Mouse (Mus musculus) forebrain, embryonic 16.5 days (tissue): ENCODE results near the gene Gm11563. TPM values are rescaled to one million over a fixed set of nuclear protein-coding genes. Genes with fewer than 3 reads are reported as not detected.
"Not testable (repeated sequence)": the region's sequence is repeated elsewhere in the genome, so short reads cannot be mapped to it uniquely, and the experiment has no call there.

ENCODE experiments used
- ATAC-seq: fragments of 200-750 bp; cut with Nextera tagmentation; 2 replicates; pipeline ENCODE4 v1.8.0; 2017; ENCODE audit warnings: mild to moderate bottlenecking, moderate library complexity
- H3K27ac ChIP-seq: fragments of 300-500 bp; sonication (generic); 2 replicates; pipeline ENCODE4 v1.5.1; 2014; ENCODE audit warnings: low read length, control low read depth
- H3K27me3 ChIP-seq: fragments of 300-500 bp; sonication (generic); replicated peaks from 2 replicates; pipeline ENCODE4 v1.6.1; 2014; ENCODE audit warnings: low read length; ENCODE audit not compliant: control insufficient read depth, insufficient read depth
- H3K36me3 ChIP-seq: fragments of 300-500 bp; sonication (generic); 2 replicates; pipeline ENCODE4 v1.6.1; 2014; ENCODE audit not compliant: control insufficient read depth, insufficient read depth
- H3K4me1 ChIP-seq: fragments of 300-500 bp; sonication (generic); replicated peaks from 2 replicates; pipeline ENCODE4 v1.6.1; 2014; ENCODE audit warnings: low read length; ENCODE audit not compliant: control insufficient read depth, insufficient read depth
- H3K4me2 ChIP-seq: fragments of 300-500 bp; sonication (generic); 2 replicates; pipeline ENCODE4 v1.6.1; 2014; ENCODE audit warnings: mild to moderate bottlenecking, low read length, control low read depth
- H3K4me3 ChIP-seq: fragments of 300-500 bp; sonication (generic); replicated peaks from 2 replicates; pipeline ENCODE4 v1.5.1; 2014; ENCODE audit warnings: mild to moderate bottlenecking, low read length, control low read depth
- H3K9ac ChIP-seq: fragments of 300-500 bp; sonication (generic); replicated peaks from 2 replicates; pipeline ENCODE4 v1.6.1; 2014; ENCODE audit warnings: low read depth, low read length, control low read depth
- H3K9me3 ChIP-seq: fragments of 300-500 bp; sonication (generic); 2 replicates; pipeline ENCODE4 v1.6.1; 2016; ENCODE audit warnings: low read length; ENCODE audit not compliant: control insufficient read depth
- WGBS: fragments of 180-500 bp; shearing (Covaris S2); extraction: QIAGEN DNeasy Blood & Tissue Kit; methylation state at CpG from one replicate; pipeline ENCODE4 v1.1.7; 2014; 5-methylcytosine and 5-hydroxymethylcytosine counted together
- polyA plus RNA-seq: library from polyadenylated mRNA; unstranded; fragments of >200 nt; fragmentation: Nextera tagmentation; extraction: Ambion mirVana; gene quantifications from 2 replicates; pipeline ENCODE4 v1.2.1, GENCODE M21; 2015

The Gm11563 gene
- polyA plus RNA-seq, 1 experiment from 2014 or later = not detected

DNA sequence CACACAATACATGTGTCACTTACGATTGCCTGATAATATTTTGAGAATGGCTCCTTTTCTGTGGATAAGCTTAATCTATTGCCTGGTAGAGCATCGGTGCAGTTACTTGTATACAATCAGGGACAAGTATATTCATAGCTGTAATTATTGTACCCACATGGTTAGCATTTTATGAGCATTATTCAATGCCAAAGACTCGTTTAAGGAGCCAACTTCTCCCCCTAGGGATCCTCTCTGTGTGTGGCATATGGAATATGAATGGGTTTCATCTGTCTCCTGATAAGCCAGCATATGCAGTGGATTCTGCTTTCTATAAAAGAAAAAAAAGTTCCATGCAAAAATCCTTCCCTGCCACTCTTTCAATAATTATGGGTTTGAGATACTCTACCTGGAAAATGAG lies 14.4 kb downstream of the Gm11563 start:
- H3K4me3 ChIP-seq = no peak overlapping the region
- H3K27ac ChIP-seq = no peak overlapping the region
- H3K9me3 ChIP-seq = no peaks in the 10 kb centered on the region
- ATAC-seq = peak; percentile 58
- H3K36me3 ChIP-seq = no peaks in the 10 kb centered on the region
- no peak overlapping the region for H3K4me2 ChIP-seq
- H3K9ac ChIP-seq = no peak overlapping the region
- whole genome bisulfite sequencing = 50% methylated on average over 3 of the region's 3 CpGs
- H3K4me1 ChIP-seq = no peaks in the 10 kb centered on the region
- H3K27me3 ChIP-seq = no peaks in the 10 kb centered on the region

DNA sequence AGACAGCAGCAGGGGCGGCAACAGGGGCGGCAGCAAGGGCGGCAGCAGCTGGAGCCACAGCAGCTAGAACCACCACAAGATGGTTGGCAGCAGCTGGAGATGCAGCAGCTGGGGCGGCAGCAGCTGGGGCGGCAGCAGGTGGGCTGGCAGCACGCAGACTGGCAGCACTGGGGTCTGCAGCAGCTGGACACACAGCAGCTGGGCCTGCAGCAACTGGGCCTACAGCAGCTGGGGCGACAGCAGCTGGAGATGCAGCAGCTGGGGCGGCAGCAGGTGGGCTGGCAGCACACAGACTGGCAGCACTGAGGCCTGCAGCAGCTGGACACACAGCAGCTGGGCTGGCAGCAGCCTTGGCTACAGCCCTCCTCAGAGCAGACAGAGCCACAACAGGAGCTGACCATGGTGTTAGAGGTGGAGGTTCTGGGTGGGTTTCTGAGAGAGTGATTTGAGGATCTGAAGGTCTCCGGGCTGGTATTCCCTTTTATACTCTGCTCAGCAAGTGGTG lies 15.1 kb downstream of the Gm11563 start, which contains the start of gene Krtap4-7:
Krtap4-7 (minus strand) TSS at position 455 of the 505 bp plus-strand sequence.
- not testable (repeated sequence) for H3K36me3 ChIP-seq, H3K4me1 ChIP-seq, ATAC-seq, H3K4me3 ChIP-seq, H3K9me3 ChIP-seq, H3K4me2 ChIP-seq, H3K9ac ChIP-seq, H3K27ac ChIP-seq, H3K27me3 ChIP-seq
- 86% methylated on average over 9 of the region's 9 CpGs for WGBS

DNA sequence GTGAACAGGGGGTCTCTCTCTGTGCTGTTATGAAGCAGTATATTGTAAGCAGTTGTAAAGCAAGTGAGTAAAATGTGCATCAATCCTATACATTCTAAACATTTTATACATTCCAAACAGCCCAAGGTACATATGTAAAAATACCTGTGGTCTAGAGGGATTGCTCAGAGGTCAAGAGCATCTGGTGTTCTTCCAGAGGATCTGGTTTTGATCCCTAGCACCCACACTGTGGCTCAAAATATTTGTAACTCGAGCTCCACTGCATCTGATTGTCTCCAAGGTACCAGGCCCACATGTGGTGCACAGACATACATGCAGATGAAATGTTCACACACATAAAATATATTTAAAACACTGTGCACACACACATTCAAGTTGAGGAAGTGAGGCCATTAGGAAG lies 17.8 kb downstream of the Gm11563 start:
- Histone ChIP-seq H3K4me3 (no peak overlapping the region), H3K4me2 (no peak overlapping the region), H3K36me3 (no peaks in the 10 kb centered on the region), H3K4me1 (no peaks in the 10 kb centered on the region), H3K9ac (no peak overlapping the region), H3K27ac (no peak overlapping the region), H3K9me3 (no peaks in the 10 kb centered on the region), H3K27me3 (no peaks in the 10 kb centered on the region)
- WGBS = 53% methylated on average over 1 of the region's 1 CpGs
- no peak for ATAC-seq

DNA sequence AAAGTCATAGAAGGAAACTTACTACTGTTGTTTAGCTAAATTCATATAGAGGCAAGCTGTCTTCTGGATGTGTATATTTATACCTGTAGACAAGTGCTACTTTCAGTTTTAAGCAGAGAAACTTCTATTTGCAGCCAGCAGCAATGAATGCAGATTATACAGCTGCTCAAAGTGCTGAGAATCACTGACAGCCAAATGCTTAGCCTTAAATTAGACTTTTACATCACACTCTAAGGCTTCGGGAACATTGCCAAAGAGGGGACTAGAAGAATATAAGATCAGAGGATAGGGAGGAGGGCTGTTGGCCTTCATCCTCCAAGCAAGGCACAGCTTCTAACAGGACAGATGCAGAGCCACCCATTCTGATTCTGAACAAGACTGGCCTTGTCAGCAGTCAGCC lies 21.7 kb downstream of the Gm11563 start:
- no peak overlapping the region for H3K27ac ChIP-seq
- H3K9ac ChIP-seq = no peak overlapping the region
- H3K4me2 ChIP-seq = no peak overlapping the region
- H3K4me3 ChIP-seq = no peak overlapping the region
- no peaks in the 10 kb centered on the region for H3K9me3 ChIP-seq
- H3K27me3 ChIP-seq = no peaks in the 10 kb centered on the region
- H3K4me1 ChIP-seq = no peaks in the 10 kb centered on the region
- H3K36me3 ChIP-seq = no peaks in the 10 kb centered on the region
- 68% methylated on average over 1 of the region's 1 CpGs for WGBS
- no peak for ATAC-seq

DNA sequence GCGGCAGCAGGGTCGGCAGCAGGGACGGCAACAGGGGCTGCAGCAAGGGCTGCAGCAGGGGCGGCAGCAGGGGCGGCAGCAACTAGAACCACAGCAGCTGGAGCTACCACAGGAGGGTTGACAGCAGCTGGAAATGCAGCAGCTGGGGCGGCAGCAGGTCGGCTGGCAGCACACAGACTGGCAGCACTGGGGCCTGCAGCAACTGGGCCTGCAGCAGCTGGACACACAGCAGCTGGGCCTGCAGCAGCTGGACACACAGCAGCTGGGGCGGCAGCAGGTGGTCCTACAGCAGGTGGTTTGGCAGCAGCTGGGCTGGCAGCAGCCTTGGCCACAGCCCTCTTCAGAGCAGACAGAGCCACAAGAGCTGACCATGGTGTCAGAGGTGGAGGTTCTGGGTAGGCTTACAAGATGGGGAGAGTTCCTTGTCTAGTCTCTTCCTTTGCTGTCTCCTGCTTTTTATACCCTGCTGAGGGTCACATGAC lies 24.1 kb downstream of the Gm11563 start, which contains the start of gene Krtap4-2:
Krtap4-2 (minus strand) TSS at position 432 of the 482 bp plus-strand sequence.
- Histone ChIP-seq H3K27me3 (no peaks in the 10 kb centered on the region), H3K4me3 (no peak within 1 kb of the TSS), H3K4me1 (no peaks in the 10 kb centered on the region), H3K27ac (no peak within 1 kb of the TSS), H3K36me3 (no peaks in the 10 kb centered on the region), H3K9me3 (no peaks in the 10 kb centered on the region), H3K4me2 (no peak within 1 kb of the TSS), H3K9ac (no peak within 1 kb of the TSS)
- WGBS = 38% methylated on average over 8 of the region's 8 CpGs
- no peak for ATAC-seq

DNA sequence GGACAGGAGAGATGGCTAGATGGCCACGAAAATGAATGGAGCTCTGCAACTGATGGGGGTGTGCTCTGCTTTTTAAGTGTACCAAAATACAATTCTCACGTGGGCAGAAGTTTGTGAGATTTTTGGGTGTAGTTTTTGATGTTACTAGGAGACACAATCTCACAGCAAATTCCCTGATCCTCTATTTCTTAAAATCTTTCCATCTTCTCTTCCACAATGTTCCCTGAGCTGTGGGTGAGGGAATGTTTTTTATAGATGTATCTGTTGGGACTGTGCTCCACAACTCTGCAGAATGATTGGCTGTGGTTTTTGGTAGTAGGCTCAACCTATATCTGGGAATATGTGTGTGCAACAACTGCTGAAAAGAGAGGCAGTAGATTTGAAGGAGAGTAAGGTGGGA lies 25.5 kb downstream of the Gm11563 start:
- WGBS = 78% methylated on average over 2 of the region's 2 CpGs
- H3K36me3 ChIP-seq = no peaks in the 10 kb centered on the region
- no peak overlapping the region for H3K4me2 ChIP-seq
- no peak overlapping the region for H3K27ac ChIP-seq
- H3K4me1 ChIP-seq = no peaks in the 10 kb centered on the region
- no peaks in the 10 kb centered on the region for H3K27me3 ChIP-seq
- H3K4me3 ChIP-seq = no peak overlapping the region
- ATAC-seq = no peak
- H3K9ac ChIP-seq = no peak overlapping the region
- no peaks in the 10 kb centered on the region for H3K9me3 ChIP-seq

DNA sequence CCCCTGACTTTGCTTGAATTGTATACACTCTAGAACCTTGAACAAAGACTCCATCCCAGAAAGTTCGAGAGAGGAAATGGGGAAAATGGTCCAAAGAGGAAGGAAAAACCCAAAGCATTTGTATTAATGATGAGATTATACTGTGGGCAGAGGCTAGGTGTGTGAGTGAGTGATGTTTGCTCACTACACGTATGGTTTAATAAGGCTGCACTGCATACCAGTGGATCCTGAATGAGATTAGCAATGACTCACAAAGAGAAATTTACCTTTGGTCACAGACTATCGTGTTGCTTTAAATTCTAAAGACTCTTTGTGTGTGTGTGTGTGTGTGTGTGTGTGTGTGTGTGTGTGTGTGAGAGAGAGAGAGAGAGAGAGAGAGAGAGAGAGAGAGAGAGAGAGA lies 27.9 kb downstream of the Gm11563 start:
- no peak overlapping the region for H3K9ac ChIP-seq
- WGBS = 70% methylated on average over 3 of the region's 3 CpGs
- no peak for ATAC-seq

DNA sequence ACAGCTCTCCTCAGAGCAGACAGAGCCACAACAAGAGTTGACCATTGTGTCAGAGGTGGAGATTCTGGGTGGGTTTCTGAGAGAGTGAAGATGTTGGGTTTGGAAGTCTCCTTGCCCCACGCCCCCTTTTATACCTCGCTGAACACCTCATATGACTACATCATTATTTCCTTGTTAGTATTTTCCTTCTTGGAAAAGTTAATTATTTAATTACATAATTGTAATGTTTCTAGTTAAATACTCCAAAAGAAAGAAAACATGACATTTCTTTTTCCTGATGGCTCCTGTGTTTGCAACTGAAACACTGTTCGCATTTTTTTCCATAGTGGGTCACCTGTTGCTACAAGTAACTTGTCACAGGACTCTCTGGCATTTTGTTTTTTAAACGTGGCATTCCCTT lies 30.6 kb downstream of the Gm11563 start, which contains the start of gene Krtap4-1:
Krtap4-1 (minus strand) TSS at position 101 of the 400 bp plus-strand sequence.
- no peak for ATAC-seq
- Histone ChIP-seq H3K4me2 (no peak within 1 kb of the TSS), H3K27ac (no peak within 1 kb of the TSS), H3K27me3 (no peaks in the 10 kb centered on the region), H3K36me3 (no peaks in the 10 kb centered on the region), H3K9me3 (no peaks in the 10 kb centered on the region), H3K4me1 (no peaks in the 10 kb centered on the region), H3K9ac (no peak within 1 kb of the TSS), H3K4me3 (no peak within 1 kb of the TSS)
- WGBS = 84% methylated on average over 4 of the region's 4 CpGs

More for the DNA sequence above, 27.9 kb downstream of the Gm11563 start:
- no peaks in the 10 kb centered on the region for H3K4me1 ChIP-seq
- no peaks in the 10 kb centered on the region for H3K27me3 ChIP-seq
- no peak overlapping the region for H3K27ac ChIP-seq
- no peaks in the 10 kb centered on the region for H3K36me3 ChIP-seq
- H3K4me3 ChIP-seq = no peak overlapping the region
- no peak overlapping the region for H3K4me2 ChIP-seq
- no peaks in the 10 kb centered on the region for H3K9me3 ChIP-seq

DNA sequence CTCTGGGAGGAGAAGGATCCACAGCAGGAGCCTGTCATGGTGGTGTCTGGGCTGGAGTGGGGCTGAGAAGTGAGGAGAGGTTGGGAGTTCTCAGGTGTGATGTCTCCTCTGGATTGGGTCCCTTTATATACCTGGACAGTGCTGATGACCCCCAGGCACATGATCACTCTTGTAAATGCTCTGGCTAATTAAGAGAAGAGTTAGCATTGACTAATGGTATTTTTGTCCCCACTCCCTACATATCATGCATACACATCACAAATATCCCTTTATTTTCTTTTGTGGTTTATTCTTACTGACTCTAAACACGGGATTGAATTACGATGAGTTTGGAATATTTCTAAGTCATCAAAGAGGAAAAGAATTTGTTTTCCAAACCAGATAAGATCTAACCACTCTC lies 38.4 kb downstream of the Gm11563 start, which contains the start of gene Gm11562:
Gm11562 (minus strand) TSS at position 101 of the 400 bp plus-strand sequence.
- ATAC-seq = no peak
- no peak within 1 kb of the TSS for H3K9ac ChIP-seq
- H3K27me3 ChIP-seq = no peaks in the 10 kb centered on the region
- H3K9me3 ChIP-seq = no peaks in the 10 kb centered on the region
- WGBS = 92% methylated on average over 2 of the region's 2 CpGs
- no peak within 1 kb of the TSS for H3K4me3 ChIP-seq
- no peak within 1 kb of the TSS for H3K27ac ChIP-seq
- H3K4me1 ChIP-seq = no peaks in the 10 kb centered on the region
- no peaks in the 10 kb centered on the region for H3K36me3 ChIP-seq
- no peak within 1 kb of the TSS for H3K4me2 ChIP-seq
